Mouse (Mus musculus): Measurements from ENCODE around the gene Arhgef7. TPM values are rescaled to one million over a fixed set of nuclear protein-coding genes. Genes with fewer than 3 reads are reported as not detected.

The Arhgef7 gene
- polyA plus RNA-seq, 1 experiment from 2014 or later: 77.3 TPM

DNA sequence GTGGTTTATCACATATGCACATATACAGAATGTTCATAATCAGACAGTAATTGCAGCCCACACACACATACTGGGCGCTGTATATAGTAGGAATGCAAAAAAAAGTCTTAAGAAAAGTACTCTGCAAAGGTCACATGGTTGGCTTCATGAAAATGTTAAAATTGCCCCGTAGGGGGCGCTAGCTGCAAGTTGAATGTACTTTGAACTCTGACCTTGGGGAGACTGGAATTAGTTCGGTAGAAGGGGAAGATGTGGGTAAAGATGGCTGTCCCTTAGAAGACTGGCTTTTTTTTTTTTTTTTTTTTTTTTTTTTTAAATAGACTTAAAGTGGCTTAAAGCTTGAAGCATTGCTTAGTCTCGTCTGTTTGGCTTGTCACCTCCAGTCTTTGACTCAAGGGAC is 28.4 kb downstream of the Arhgef7 start:
- Histone ChIP-seq H3K27me3 (replicated peaks; ENCODE audit: control insufficient read depth, insufficient read depth, low read length) (no peaks in the 10 kb centered on the region), H3K9me3 (ENCODE audit: control insufficient read depth, low read length) (no peaks in the 10 kb centered on the region), H3K4me3 (replicated peaks; ENCODE audit: low read length) (no peak overlapping the region), H3K27ac (ENCODE audit: low read length) (no peak overlapping the region), H3K9ac (replicated peaks; ENCODE audit: low read depth, low read length) (no peak overlapping the region), H3K36me3 (ENCODE audit: control insufficient read depth, insufficient read depth) (no peaks in the 10 kb centered on the region), H3K4me2 (ENCODE audit: low read length) (no peak overlapping the region), H3K4me1 (replicated peaks; ENCODE audit: control insufficient read depth, insufficient read depth, low read length) (peaks cover 21% of the 10 kb centered on the region)
- 27% methylated on average over 5 of the region's 5 CpGs for WGBS
- ATAC-seq: no peak

DNA sequence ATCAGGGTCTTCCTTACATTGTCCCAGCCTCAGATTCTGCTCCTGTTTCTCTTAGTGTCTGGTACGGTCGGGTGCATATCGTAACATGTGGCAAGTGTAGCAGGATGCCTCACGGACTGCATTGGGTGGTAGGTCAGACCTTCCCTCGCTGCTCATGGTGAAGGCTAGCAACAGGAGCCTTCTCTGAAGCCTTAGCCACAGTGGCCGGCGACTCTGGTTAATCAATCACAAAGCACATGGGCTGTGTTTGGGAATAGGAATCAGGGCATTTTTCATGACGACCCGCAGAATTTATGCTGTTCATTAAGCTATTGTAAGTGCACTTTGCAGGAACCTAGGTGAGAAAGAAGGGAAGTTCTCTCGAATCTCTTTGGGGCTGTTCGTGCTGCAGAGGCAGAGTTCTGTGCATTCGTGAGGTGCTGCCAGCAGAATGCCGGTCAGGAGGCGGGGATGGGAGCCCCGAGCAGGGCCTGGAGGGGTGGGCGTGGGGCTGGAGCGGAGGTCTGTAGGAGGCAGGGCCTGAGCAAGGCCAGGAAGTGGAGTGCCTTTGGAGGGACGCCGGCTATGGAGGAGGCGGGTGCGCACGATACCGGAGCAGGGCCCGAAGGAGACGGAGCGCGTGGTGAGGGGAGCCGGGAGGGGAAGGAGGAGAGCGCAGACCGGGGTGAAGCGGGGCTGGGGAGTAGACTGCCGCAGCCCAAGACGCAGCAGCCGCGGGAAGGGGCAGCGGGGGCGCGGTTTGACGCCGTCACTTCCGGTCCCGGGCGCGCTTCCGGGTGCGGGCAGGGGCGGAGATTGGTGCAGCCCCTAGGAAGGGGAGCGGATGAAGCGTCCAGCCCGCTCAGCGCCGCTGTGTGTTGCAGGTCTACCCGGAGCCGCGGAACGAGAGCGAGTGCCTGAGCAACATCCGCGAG is 30.3 kb downstream of the Arhgef7 start:
- H3K4me2 ChIP-seq (ENCODE audit: low read length): peak overlapping the region; percentile 85
- H3K9ac ChIP-seq (replicated peaks; ENCODE audit: low read depth, low read length): peak overlapping the region; percentile 83
- peaks cover 26% of the 10 kb centered on the region for H3K4me1 ChIP-seq (replicated peaks; ENCODE audit: control insufficient read depth, insufficient read depth, low read length)
- ATAC-seq: peak; percentile 95
- H3K9me3 ChIP-seq (ENCODE audit: control insufficient read depth, low read length): no peaks in the 10 kb centered on the region
- no peaks in the 10 kb centered on the region for H3K27me3 ChIP-seq (replicated peaks; ENCODE audit: control insufficient read depth, insufficient read depth, low read length)
- H3K27ac ChIP-seq (ENCODE audit: low read length): peak overlapping the region; percentile 75
- 3% methylated on average over 59 of the region's 59 CpGs for WGBS
- H3K4me3 ChIP-seq (replicated peaks; ENCODE audit: low read length): peak overlapping the region; percentile 77
- no peaks in the 10 kb centered on the region for H3K36me3 ChIP-seq (ENCODE audit: control insufficient read depth, insufficient read depth)

DNA sequence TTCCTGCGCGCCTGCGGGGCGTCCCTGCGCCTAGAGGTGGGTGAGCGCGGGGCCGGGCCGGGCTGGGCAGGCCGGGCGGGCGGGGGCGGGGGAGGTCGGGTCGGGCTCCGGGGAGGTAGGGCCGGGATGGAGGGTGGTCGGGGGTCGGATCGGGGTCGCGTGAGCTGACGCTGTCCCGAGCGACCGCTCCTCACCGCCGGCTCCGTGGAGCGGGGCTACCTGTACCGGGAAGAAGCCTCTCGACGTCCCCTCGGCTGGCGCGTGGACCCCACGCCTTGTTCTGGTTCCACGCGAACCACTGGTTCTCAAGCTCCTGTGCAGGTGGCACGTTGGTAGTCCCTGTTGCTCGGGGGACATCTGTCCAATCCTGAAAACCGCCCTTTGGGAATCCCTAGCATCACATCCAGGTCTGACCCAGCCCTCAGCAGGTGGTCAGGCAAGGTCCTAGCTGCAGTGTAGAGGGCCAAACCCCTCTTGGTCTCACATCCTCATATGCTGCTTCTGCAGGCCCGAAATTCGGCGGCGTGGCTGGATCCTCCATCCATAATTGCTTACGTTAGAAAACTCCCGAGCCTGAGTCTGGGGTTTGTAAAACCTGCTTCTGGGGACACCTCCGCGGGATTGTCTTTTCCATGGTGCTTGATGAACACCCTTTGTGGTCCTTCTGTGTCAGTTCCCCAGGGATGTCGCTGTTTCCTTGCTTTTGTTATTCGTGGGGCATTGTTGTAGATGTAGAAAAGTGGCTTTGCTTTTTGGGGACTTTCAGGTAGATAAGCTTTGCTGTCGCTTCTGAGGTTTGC is 31.2 kb downstream of the Arhgef7 start:
- peak overlapping the region; percentile 77 for H3K4me3 ChIP-seq (replicated peaks; ENCODE audit: low read length)
- H3K9me3 ChIP-seq (ENCODE audit: control insufficient read depth, low read length): no peaks in the 10 kb centered on the region
- H3K27me3 ChIP-seq (replicated peaks; ENCODE audit: control insufficient read depth, insufficient read depth, low read length): no peaks in the 10 kb centered on the region
- peak overlapping the region; percentile 75; the same call in 1 of the 2 replicates for H3K27ac ChIP-seq (ENCODE audit: low read length)
- 1% methylated on average over 36 of the region's 53 CpGs for WGBS
- peak; percentile 49 for ATAC-seq
- H3K36me3 ChIP-seq (ENCODE audit: control insufficient read depth, insufficient read depth): no peaks in the 10 kb centered on the region
- peaks cover 26% of the 10 kb centered on the region for H3K4me1 ChIP-seq (replicated peaks; ENCODE audit: control insufficient read depth, insufficient read depth, low read length)
- H3K9ac ChIP-seq (replicated peaks; ENCODE audit: low read depth, low read length): peak overlapping the region; percentile 83
- H3K4me2 ChIP-seq (ENCODE audit: low read length): peak overlapping the region; percentile 85

DNA sequence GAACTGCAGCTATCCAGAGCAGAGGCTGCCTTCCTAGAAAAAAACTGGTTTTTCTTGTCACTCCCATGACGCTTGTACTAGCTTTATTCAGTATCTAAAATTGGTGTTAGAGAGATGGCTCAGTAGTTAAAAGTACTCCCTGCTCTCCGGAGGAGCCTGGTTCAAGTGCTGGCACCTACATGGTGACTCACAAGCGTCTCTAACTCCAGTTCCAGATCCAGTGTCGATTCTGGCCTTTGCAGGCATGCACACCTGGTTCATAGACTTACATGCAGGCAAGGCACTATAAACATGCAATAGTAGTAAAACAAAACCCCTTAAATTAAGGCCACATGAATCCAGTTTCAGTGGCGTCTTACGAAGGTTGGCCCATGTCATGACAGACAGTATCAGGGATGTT is 34.0 kb downstream of the Arhgef7 start:
- no peaks in the 10 kb centered on the region for H3K27me3 ChIP-seq (replicated peaks; ENCODE audit: control insufficient read depth, insufficient read depth, low read length)
- H3K9me3 ChIP-seq (ENCODE audit: control insufficient read depth, low read length): no peaks in the 10 kb centered on the region
- 92% methylated on average over 6 of the region's 6 CpGs for WGBS
- no peak for ATAC-seq
- no peaks in the 10 kb centered on the region for H3K36me3 ChIP-seq (ENCODE audit: control insufficient read depth, insufficient read depth)
- H3K27ac ChIP-seq (ENCODE audit: low read length): no peak overlapping the region
- peaks cover 26% of the 10 kb centered on the region for H3K4me1 ChIP-seq (replicated peaks; ENCODE audit: control insufficient read depth, insufficient read depth, low read length)
- H3K4me2 ChIP-seq (ENCODE audit: low read length): no peak overlapping the region
- no peak overlapping the region for H3K4me3 ChIP-seq (replicated peaks; ENCODE audit: low read length)
- no peak overlapping the region for H3K9ac ChIP-seq (replicated peaks; ENCODE audit: low read depth, low read length)

DNA sequence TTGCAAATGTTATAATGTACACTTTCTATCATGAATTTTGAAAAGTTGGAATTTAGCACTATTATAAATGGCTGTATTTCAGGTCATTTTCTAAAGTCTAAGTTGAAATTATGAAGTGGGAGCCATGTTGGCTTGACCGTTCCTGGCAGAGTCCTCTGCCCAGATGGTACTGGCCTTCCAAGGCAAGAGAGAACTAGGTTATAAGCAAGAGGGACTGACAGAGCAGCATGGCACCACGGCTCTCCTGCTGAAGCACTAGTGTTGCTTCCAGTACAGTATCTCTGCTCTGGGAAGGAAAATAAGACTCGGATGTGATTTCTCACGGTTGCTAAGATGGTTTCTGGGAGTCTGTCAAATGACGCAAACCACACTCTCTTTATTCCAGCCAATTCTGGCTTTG is 34.5 kb downstream of the Arhgef7 start:
- Histone ChIP-seq H3K27ac (ENCODE audit: low read length) (no peak overlapping the region), H3K4me1 (replicated peaks; ENCODE audit: control insufficient read depth, insufficient read depth, low read length) (peaks cover 26% of the 10 kb centered on the region), H3K9me3 (ENCODE audit: control insufficient read depth, low read length) (no peaks in the 10 kb centered on the region), H3K27me3 (replicated peaks; ENCODE audit: control insufficient read depth, insufficient read depth, low read length) (no peaks in the 10 kb centered on the region), H3K4me2 (ENCODE audit: low read length) (no peak overlapping the region), H3K4me3 (replicated peaks; ENCODE audit: low read length) (no peak overlapping the region), H3K36me3 (ENCODE audit: control insufficient read depth, insufficient read depth) (no peaks in the 10 kb centered on the region), H3K9ac (replicated peaks; ENCODE audit: low read depth, low read length) (no peak overlapping the region)
- WGBS: 88% methylated on average over 5 of the region's 5 CpGs
- no peak for ATAC-seq

GRCm38 (mm10) chr8:11762821-11763220 is 35.3 kb downstream of the Arhgef7 start:
- H3K9ac ChIP-seq (replicated peaks; ENCODE audit: low read depth, low read length): no peak overlapping the region
- WGBS: 86% methylated on average over 7 of the region's 7 CpGs
- H3K27ac ChIP-seq (ENCODE audit: low read length): no peak overlapping the region
- H3K4me3 ChIP-seq (replicated peaks; ENCODE audit: low read length): no peak overlapping the region
- ATAC-seq: no peak
- H3K36me3 ChIP-seq (ENCODE audit: control insufficient read depth, insufficient read depth): no peaks in the 10 kb centered on the region
- H3K9me3 ChIP-seq (ENCODE audit: control insufficient read depth, low read length): no peaks in the 10 kb centered on the region
- H3K4me1 ChIP-seq (replicated peaks; ENCODE audit: control insufficient read depth, insufficient read depth, low read length): peaks cover 19% of the 10 kb centered on the region
- H3K27me3 ChIP-seq (replicated peaks; ENCODE audit: control insufficient read depth, insufficient read depth, low read length): no peaks in the 10 kb centered on the region
- no peak overlapping the region for H3K4me2 ChIP-seq (ENCODE audit: low read length)

GRCm38 (mm10) chr8:11767213-11767840 is 39.8 kb downstream of the Arhgef7 start:
- H3K4me1 ChIP-seq (replicated peaks; ENCODE audit: control insufficient read depth, insufficient read depth, low read length): peaks cover 2% of the 10 kb centered on the region; the same call in 1 of the 2 replicates
- no peak overlapping the region for H3K4me2 ChIP-seq (ENCODE audit: low read length)
- no peaks in the 10 kb centered on the region for H3K36me3 ChIP-seq (ENCODE audit: control insufficient read depth, insufficient read depth)
- no peak overlapping the region for H3K9ac ChIP-seq (replicated peaks; ENCODE audit: low read depth, low read length)
- H3K27ac ChIP-seq (ENCODE audit: low read length): no peak overlapping the region
- no peak overlapping the region for H3K4me3 ChIP-seq (replicated peaks; ENCODE audit: low read length)
- no peak for ATAC-seq
- H3K9me3 ChIP-seq (ENCODE audit: control insufficient read depth, low read length): no peaks in the 10 kb centered on the region
- H3K27me3 ChIP-seq (replicated peaks; ENCODE audit: control insufficient read depth, insufficient read depth, low read length): no peaks in the 10 kb centered on the region
- 94% methylated on average over 5 of the region's 5 CpGs for WGBS

DNA sequence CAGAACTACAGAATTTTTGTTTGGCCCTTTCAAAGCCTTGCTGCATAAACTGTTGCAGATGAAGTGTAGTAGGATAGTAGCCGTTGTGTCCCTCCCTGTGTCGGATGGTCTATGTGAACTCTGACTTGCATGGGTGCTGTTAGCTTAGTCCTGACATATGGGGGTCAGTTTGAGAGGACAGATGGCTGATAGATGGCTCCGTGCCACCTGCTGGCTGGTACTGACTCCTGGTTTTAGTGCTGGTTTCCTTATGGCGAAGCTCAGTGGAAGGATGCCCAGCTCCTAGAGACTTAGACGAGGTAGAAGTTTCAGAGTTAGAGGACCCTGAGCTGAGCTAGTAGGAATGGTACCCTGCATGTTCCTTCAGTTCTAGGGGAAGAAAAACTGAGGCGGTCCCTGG is 42.5 kb downstream of the Arhgef7 start:
- H3K27me3 ChIP-seq (replicated peaks; ENCODE audit: control insufficient read depth, insufficient read depth, low read length): no peaks in the 10 kb centered on the region
- WGBS: 80% methylated on average over 6 of the region's 6 CpGs
- ATAC-seq: no peak
- no peak overlapping the region for H3K4me2 ChIP-seq (ENCODE audit: low read length)
- H3K36me3 ChIP-seq (ENCODE audit: control insufficient read depth, insufficient read depth): no peaks in the 10 kb centered on the region
- H3K9me3 ChIP-seq (ENCODE audit: control insufficient read depth, low read length): no peaks in the 10 kb centered on the region
- no peak overlapping the region for H3K27ac ChIP-seq (ENCODE audit: low read length)
- no peak overlapping the region for H3K4me3 ChIP-seq (replicated peaks; ENCODE audit: low read length)
- H3K4me1 ChIP-seq (replicated peaks; ENCODE audit: control insufficient read depth, insufficient read depth, low read length): peaks cover 7% of the 10 kb centered on the region; the same call in 1 of the 2 replicates
- no peak overlapping the region for H3K9ac ChIP-seq (replicated peaks; ENCODE audit: low read depth, low read length)

DNA sequence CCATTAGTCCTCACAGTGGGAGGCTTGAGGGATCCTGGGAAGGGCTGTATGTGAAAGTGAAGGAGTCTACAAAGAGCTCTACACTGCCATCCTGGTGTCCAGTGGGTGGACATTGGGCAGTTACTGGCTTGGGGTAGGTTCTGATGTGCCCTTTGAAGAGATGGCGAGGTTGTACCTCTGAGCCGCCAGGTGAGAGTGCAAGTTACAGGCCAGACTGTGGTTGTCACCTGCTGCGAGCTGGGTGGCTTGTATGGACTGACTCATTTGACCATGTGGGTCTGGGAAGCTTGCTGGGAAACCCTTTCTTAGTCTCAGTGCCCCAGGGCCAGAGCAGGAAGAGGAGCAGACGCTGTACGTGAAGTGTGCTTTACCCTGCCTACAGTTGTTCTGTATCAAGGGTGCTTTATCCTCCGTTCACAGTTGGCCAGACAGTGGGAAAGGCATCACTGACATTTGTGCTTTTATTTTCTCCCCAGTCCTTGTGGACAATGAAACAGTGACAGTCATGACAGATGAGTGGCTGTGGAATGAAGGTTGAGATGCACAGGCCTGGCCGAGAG is 43.1 kb downstream of the Arhgef7 start:
- no peak for ATAC-seq
- Histone ChIP-seq H3K36me3 (ENCODE audit: control insufficient read depth, insufficient read depth) (no peaks in the 10 kb centered on the region), H3K4me1 (replicated peaks; ENCODE audit: control insufficient read depth, insufficient read depth, low read length) (peaks cover 12% of the 10 kb centered on the region), H3K27me3 (replicated peaks; ENCODE audit: control insufficient read depth, insufficient read depth, low read length) (no peaks in the 10 kb centered on the region), H3K9ac (replicated peaks; ENCODE audit: low read depth, low read length) (no peak overlapping the region), H3K9me3 (ENCODE audit: control insufficient read depth, low read length) (no peaks in the 10 kb centered on the region), H3K27ac (ENCODE audit: low read length) (no peak overlapping the region), H3K4me3 (replicated peaks; ENCODE audit: low read length) (no peak overlapping the region), H3K4me2 (ENCODE audit: low read length) (no peak overlapping the region)
- WGBS: 82% methylated on average over 7 of the region's 7 CpGs
